In the genomic region with DNA sequence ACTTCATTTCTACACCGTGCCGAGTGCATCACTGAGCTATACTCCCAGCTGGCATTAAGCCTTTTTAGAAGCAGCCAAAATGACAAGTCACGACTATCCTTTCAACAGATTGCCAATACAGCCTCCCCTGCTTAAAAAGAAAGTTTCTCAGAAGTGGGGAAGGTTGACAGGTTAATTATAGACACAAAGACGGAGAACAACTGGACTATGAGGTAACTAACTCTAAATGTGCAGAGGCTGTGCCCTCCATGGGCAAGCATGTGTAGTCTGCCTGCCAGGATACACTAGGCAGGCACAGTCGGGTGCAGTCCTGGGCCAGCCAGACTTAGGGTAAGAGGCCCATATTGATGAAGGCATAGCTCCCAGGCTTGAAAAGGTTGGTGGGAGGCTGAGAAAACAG, we compare ENCODE assay signal across 13 mouse cellular contexts. TPM values are rescaled to one million over a fixed set of nuclear protein-coding genes. Genes with fewer than 3 reads are reported as not detected.
A peak's percentile ranks its signal among the peaks of the same experiment; 100 is the strongest.
DNase-seq lines count a peak whose midpoint lies in the region; ATAC-seq lines count a peak whose summit lies in the region.
"Had no signal": no experiment of that assay in that cellular context is flagged by ENCODE, and none has a peak within 500 bp of the region (broad histone marks: within the 10 kb centered on the region; RNA-seq: fewer than 3 reads in every experiment).

No protein-coding gene starts in this region.

- no peaks in the 10 kb centered on the region for H3K36me3 ChIP-seq in forebrain, embryonic 13.5 days (ENCODE audit: poor library complexity, severe bottlenecking)
- no peaks in the 10 kb centered on the region for H3K36me3 ChIP-seq in forebrain, embryonic 15.5 days
- H3K36me3 ChIP-seq in lung, embryonic 16.5 days (ENCODE audit: control insufficient read depth, insufficient read depth, low read length): no peaks in the 10 kb centered on the region; the same call in 1 of the 2 replicates
- H3K36me3 ChIP-seq in intestine, embryonic 16.5 days (ENCODE audit: control insufficient read depth, insufficient read depth, low read length): no peaks in the 10 kb centered on the region
- no peaks in the 10 kb centered on the region for H3K36me3 ChIP-seq in stomach, embryonic 15.5 days
- H3K36me3 ChIP-seq: midbrain, embryonic 12.5 days had no signal

- no peak for DNase-seq in lung, adult 18-20 months
- DNase-seq in cerebellum, postnatal 25 days: no peak
- DNase-seq in left cerebral cortex, postnatal 36 days (ENCODE audit: low spot score in 2 of 2): no peak
- DNase-seq: adrenal gland, adult 2 months; cerebellum, adult 18-20 months; kidney, adult 8-10 months; layer of hippocampus, postnatal 36 days had no signal

- H3K4me1 ChIP-seq in forebrain, embryonic 13.5 days: peaks cover 27% of the 10 kb centered on the region
- peaks cover 17% of the 10 kb centered on the region for H3K4me1 ChIP-seq in forebrain, embryonic 15.5 days
- peaks cover 18% of the 10 kb centered on the region for H3K4me1 ChIP-seq in lung, embryonic 16.5 days (replicated peaks; ENCODE audit: control insufficient read depth, insufficient read depth, low read length)
- peaks cover 21% of the 10 kb centered on the region for H3K4me1 ChIP-seq in intestine, embryonic 16.5 days (ENCODE audit: control insufficient read depth, insufficient read depth, low read length)
- H3K4me1 ChIP-seq in stomach, embryonic 15.5 days: 0 out of 2 replicates have a peak, but pooled peaks cover 2% of the 10 kb centered on the region

- WGBS in forebrain, embryonic 13.5 days: 52% methylated on average over 5 of the region's 5 CpGs
- 26% methylated on average over 5 of the region's 5 CpGs for WGBS in forebrain, embryonic 15.5 days
- WGBS in lung, embryonic 16.5 days: 63% methylated on average over 5 of the region's 5 CpGs
- WGBS in intestine, embryonic 16.5 days: 73% methylated on average over 5 of the region's 5 CpGs
- WGBS in stomach, embryonic 15.5 days: 67% methylated on average over 5 of the region's 5 CpGs

- peak overlapping the region; percentile 95; the same call in 1 of the 2 replicates for H3K4me2 ChIP-seq in forebrain, embryonic 13.5 days
- no peak overlapping the region for H3K4me2 ChIP-seq in forebrain, embryonic 15.5 days (replicated peaks)
- peak overlapping the region; percentile 67 for H3K4me2 ChIP-seq in lung, embryonic 16.5 days (ENCODE audit: low read depth, low read length)
- H3K4me2 ChIP-seq in intestine, embryonic 16.5 days (ENCODE audit: low read depth, low read length): peak overlapping the region; percentile 78
- peak overlapping the region; percentile 79 for H3K4me2 ChIP-seq in stomach, embryonic 15.5 days

- no peak overlapping the region for H3K4me3 ChIP-seq in forebrain, embryonic 13.5 days
- no peak overlapping the region for H3K4me3 ChIP-seq in forebrain, embryonic 15.5 days
- H3K4me3 ChIP-seq in lung, embryonic 16.5 days (ENCODE audit: low read length): peak overlapping the region; percentile 60
- H3K4me3 ChIP-seq in intestine, embryonic 16.5 days (ENCODE audit: low read length): peak overlapping the region; percentile 82; the same call in 1 of the 2 replicates
- peak overlapping the region; percentile 75 for H3K4me3 ChIP-seq in stomach, embryonic 15.5 days (replicated peaks)

- H3K9ac ChIP-seq in forebrain, embryonic 13.5 days: no peak overlapping the region
- H3K9ac ChIP-seq in forebrain, embryonic 15.5 days (replicated peaks): no peak overlapping the region
- H3K9ac ChIP-seq in lung, embryonic 16.5 days (ENCODE audit: low read length): peak overlapping the region; percentile 35
- no peak overlapping the region; the same call in 1 of the 2 replicates for H3K9ac ChIP-seq in intestine, embryonic 16.5 days (ENCODE audit: low read depth, low read length)
- H3K9ac ChIP-seq in stomach, embryonic 15.5 days: no peak overlapping the region
- H3K9ac ChIP-seq: midbrain, embryonic 12.5 days had no signal

- no peaks in the 10 kb centered on the region for H3K9me3 ChIP-seq in forebrain, embryonic 13.5 days (replicated peaks)
- H3K9me3 ChIP-seq in forebrain, embryonic 15.5 days: no peaks in the 10 kb centered on the region
- no peaks in the 10 kb centered on the region for H3K9me3 ChIP-seq in lung, embryonic 16.5 days (ENCODE audit: control insufficient read depth, low read length)
- H3K9me3 ChIP-seq in intestine, embryonic 16.5 days (ENCODE audit: control insufficient read depth, low read length): no peaks in the 10 kb centered on the region
- H3K9me3 ChIP-seq in stomach, embryonic 15.5 days: no peaks in the 10 kb centered on the region
- H3K9me3 ChIP-seq: midbrain, embryonic 12.5 days had no signal

- H3K27me3 ChIP-seq in forebrain, embryonic 13.5 days: peaks cover 36% of the 10 kb centered on the region
- H3K27me3 ChIP-seq in forebrain, embryonic 15.5 days: peaks cover 22% of the 10 kb centered on the region; the same call in 1 of the 2 replicates
- H3K27me3 ChIP-seq in lung, embryonic 16.5 days (ENCODE audit: control insufficient read depth, insufficient read depth, low read depth, low read length): no peaks in the 10 kb centered on the region
- no peaks in the 10 kb centered on the region for H3K27me3 ChIP-seq in intestine, embryonic 16.5 days (replicated peaks; ENCODE audit: control insufficient read depth, insufficient read depth, low read length)
- no peaks in the 10 kb centered on the region for H3K27me3 ChIP-seq in stomach, embryonic 15.5 days (replicated peaks)

- H3K27ac ChIP-seq in forebrain, embryonic 13.5 days: no peak overlapping the region
- H3K27ac ChIP-seq in forebrain, embryonic 15.5 days (replicated peaks): no peak overlapping the region
- H3K27ac ChIP-seq in lung, embryonic 16.5 days (ENCODE audit: low read length): peak overlapping the region; percentile 30; the same call in 1 of the 2 replicates
- H3K27ac ChIP-seq in intestine, embryonic 16.5 days (ENCODE audit: low read length): no peak overlapping the region
- no peak overlapping the region for H3K27ac ChIP-seq in stomach, embryonic 15.5 days
- H3K27ac ChIP-seq: midbrain, embryonic 12.5 days had no signal

- ATAC-seq in forebrain, embryonic 13.5 days: no peak
- no peak for ATAC-seq in forebrain, embryonic 15.5 days (replicated peaks)
- ATAC-seq in lung, embryonic 16.5 days (ENCODE audit: low read depth): no peak
- ATAC-seq in intestine, embryonic 16.5 days: no peak
- ATAC-seq in stomach, embryonic 15.5 days (ENCODE audit: insufficient read depth, low FRiP score, low read depth): no peak

- intact Hi-C loops in left cerebral cortex, postnatal 36 days (cut with DNase I): no loop called here

RNA-seq across cellular contexts. Expression of gene Pdlim1, which starts 2.1 kb away (rescaled TPM):
- polyA plus RNA-seq in forebrain, embryonic 13.5 days (2015; fragmentation: Nextera tagmentation; extraction: Ambion mirVana): 38.5 and 39.4 TPM in 2 replicates
- 14.3 and 16.8 TPM in 2 replicates for polyA plus RNA-seq in forebrain, embryonic 15.5 days (2015; fragmentation: Nextera tagmentation; extraction: Ambion mirVana)
- 179 and 200 TPM in 2 replicates for polyA plus RNA-seq in lung, embryonic 16.5 days (2015; fragmentation: Nextera tagmentation; extraction: Ambion mirVana)
- polyA plus RNA-seq in intestine, embryonic 16.5 days (2015; fragmentation: Nextera tagmentation; extraction: Ambion mirVana): 217 and 222 TPM in 2 replicates
- 192 and 198 TPM in 2 replicates for polyA plus RNA-seq in stomach, embryonic 15.5 days (2015; fragmentation: Nextera tagmentation; extraction: Ambion mirVana)
- 10 to 100 TPM; 16.1 to 21.2 TPM for total RNA-seq in left cerebral cortex, postnatal 36 days (2021)

Comparison
In these comparisons a context has a peak if more than half of its experiments do, and no peak if none do; other contexts are left out.
1. H3K4me3 ChIP-seq: peak in lung, embryonic 16.5 days (single experiment), intestine, embryonic 16.5 days (single experiment) and stomach, embryonic 15.5 days (single experiment); none in forebrain, embryonic 13.5 days (single experiment) and forebrain, embryonic 15.5 days (single experiment).